Mouse (Mus musculus) myocyte (in vitro differentiated cells): Measurements from ENCODE around the gene Dnmt3l.

Experiments used
- CEBPB ChIP-seq: IDR thresholded peaks from 2 replicates; pipeline ENCODE4 v1.6.1; 2011; ENCODE audit warnings: mild to moderate bottlenecking, moderate library complexity; ENCODE audit not compliant: poor library complexity, insufficient read depth, severe bottlenecking
- E2F4 ChIP-seq: IDR thresholded peaks from one replicate; pipeline ENCODE4 v1.6.1; 2011; ENCODE audit warnings: mild to moderate bottlenecking, control low read depth, moderate library complexity; ENCODE audit not compliant: insufficient read depth
- MAX ChIP-seq: IDR thresholded peaks from one replicate; pipeline ENCODE4 v1.6.1; 2011; ENCODE audit warnings: low read depth, mild to moderate bottlenecking, control low read depth
- MYOD1 ChIP-seq, 3 experiments: IDR thresholded peaks; one replicate each; pipeline ENCODE4 v1.6.1; 2011; ENCODE audit warnings: control low read depth in 2 of 3, low read depth in 2 of 3, mild to moderate bottlenecking in 2 of 3, moderate library complexity in 1 of 3; ENCODE audit not compliant: insufficient read length in 2 of 3, control insufficient read depth in 1 of 3
- MYOG ChIP-seq, 3 experiments: IDR thresholded peaks; one replicate each; pipeline ENCODE4 v1.6.1; 2011; ENCODE audit warnings: control low read depth in 2 of 3, low read depth in 2 of 3, mild to moderate bottlenecking in 2 of 3; ENCODE audit not compliant: insufficient read length in 2 of 3, control insufficient read depth in 1 of 3, insufficient read depth in 1 of 3
- POLR2A ChIP-seq: IDR thresholded peaks from one replicate; pipeline ENCODE4 v1.6.1; 2011; ENCODE audit warnings: low read depth, mild to moderate bottlenecking, control low read depth, moderate library complexity; ENCODE audit not compliant: insufficient read length
- POLR2AphosphoS2 ChIP-seq: IDR thresholded peaks from one replicate; pipeline ENCODE4 v1.6.1; 2011; ENCODE audit warnings: low read depth, control low read depth; ENCODE audit not compliant: insufficient read length
- REST ChIP-seq: IDR thresholded peaks from one replicate; pipeline ENCODE4 v1.6.1; 2011; ENCODE audit warnings: mild to moderate bottlenecking, control low read depth, moderate library complexity; ENCODE audit not compliant: insufficient read depth, insufficient read length
- SRF ChIP-seq: IDR thresholded peaks from one replicate; pipeline ENCODE4 v1.6.1; 2011; ENCODE audit warnings: low read depth; ENCODE audit not compliant: control insufficient read depth, insufficient read length
- TCF12 ChIP-seq: IDR thresholded peaks from one replicate; pipeline ENCODE4 v1.6.1; 2011; ENCODE audit warnings: mild to moderate bottlenecking, control low read depth; ENCODE audit not compliant: poor library complexity, insufficient read depth, severe bottlenecking
- USF1 ChIP-seq: IDR thresholded peaks from one replicate; pipeline ENCODE4 v1.6.1; 2011; ENCODE audit warnings: low read depth, mild to moderate bottlenecking, control low read depth, moderate library complexity

GRCm38 (mm10) chr10:78010335-78010734 is 31.4 kb upstream of the Dnmt3l start:
- TF ChIP-seq TCF12, result no peak
- no peak for TF ChIP-seq POLR2AphosphoS2
- TF ChIP-seq REST, result no peak
- no peak for TF ChIP-seq POLR2A
- no peak for TF ChIP-seq E2F4
- TF ChIP-seq MYOG (IDR thresholded peaks at IDR 0.05; ENCODE audit: control insufficient read depth in 1 of 3, insufficient read depth in 1 of 3, insufficient read length in 2 of 3, low read depth in 2 of 3), result no peak
- no peak for TF ChIP-seq CEBPB
- no peak for TF ChIP-seq USF1
- no peak for TF ChIP-seq MAX
- TF ChIP-seq MYOD1 (IDR thresholded peaks at IDR 0.05; ENCODE audit: control insufficient read depth in 1 of 3, insufficient read length in 2 of 3, low read depth in 2 of 3), result no peak
- no peak for TF ChIP-seq SRF
